Mouse (Mus musculus): ENCODE results near the gene Bak1. TPM values are rescaled to one million over a fixed set of nuclear protein-coding genes. Genes with fewer than 3 reads are reported as not detected.

Gene Bak1
- total and polyA plus RNA-seq, 3 experiments: 15.0 to 35.0 (median 16.9) TPM

GRCm38 (mm10) chr17:27018555-27019196 is 10.1 kb downstream of the Bak1 start:
- Histone ChIP-seq H3K27ac (peak overlapping the region; percentile 92), H3K36me3 (ENCODE audit: control insufficient read depth, insufficient read depth, low read length) (no peaks in the 10 kb centered on the region), H3K27me3 (ENCODE audit: control insufficient read depth, insufficient read depth, low read length) (no peaks in the 10 kb centered on the region), H3K4me1 (ENCODE audit: control insufficient read depth, insufficient read depth, low read length) (peaks cover 4% of the 10 kb centered on the region; the same call in 1 of the 2 replicates), H3K79me2 (replicated peaks; ENCODE audit: control insufficient read depth, insufficient read depth, low read length) (no peaks in the 10 kb centered on the region), H3K4me3 (peak overlapping the region; percentile 79), H3K9ac (ENCODE audit: low read depth, low read length) (peak overlapping the region; percentile 63)
- TF ChIP-seq POLR2A (IDR thresholded peaks at IDR 0.05; ENCODE audit: insufficient read depth, low read depth, low read length): no peak
- TF ChIP-seq CTCF (IDR thresholded peaks at IDR 0.05): no peak
- no peak for TF ChIP-seq EP300 (IDR thresholded peaks at IDR 0.05; ENCODE audit: insufficient read depth, low read depth, low read length)
- WGBS: 29% methylated on average over 12 of the region's 12 CpGs
- intact Hi-C loops (cut with DNase I): no loop called here
- no peak for DNase-seq

- Histone ChIP-seq H3K36me3 (ENCODE audit: control insufficient read depth, insufficient read depth, low read length) (no peaks in the 10 kb centered on the region), H3K4me3 (peak overlapping the region; percentile 79), H3K9ac (ENCODE audit: low read depth, low read length) (peak overlapping the region; percentile 63), H3K27ac (peak overlapping the region; percentile 92), H3K79me2 (replicated peaks; ENCODE audit: control insufficient read depth, insufficient read depth, low read length) (no peaks in the 10 kb centered on the region), H3K4me1 (ENCODE audit: control insufficient read depth, insufficient read depth, low read length) (peaks cover 4% of the 10 kb centered on the region; the same call in 1 of the 2 replicates), H3K27me3 (ENCODE audit: control insufficient read depth, insufficient read depth, low read length) (no peaks in the 10 kb centered on the region)
- peak; percentile 89 to 92 for DNase-seq
- intact Hi-C loops (cut with DNase I): no loop called here
- 9% methylated on average over 34 of the region's 34 CpGs for WGBS
- 0 out of 2 replicates have a peak, but pooled peaks have one; percentile 11 for TF ChIP-seq EP300 (IDR thresholded peaks at IDR 0.05; ENCODE audit: insufficient read depth, low read depth, low read length)
- TF ChIP-seq CTCF (IDR thresholded peaks at IDR 0.05): no peak
- TF ChIP-seq POLR2A (IDR thresholded peaks at IDR 0.05; ENCODE audit: insufficient read depth, low read depth, low read length): peak; percentile 75
Measured at GRCm38 (mm10) chr17:27017564-27018499, 11.0 kb downstream of the Bak1 start.

GRCm38 (mm10) chr17:27012909-27013308 is 15.9 kb downstream of the Bak1 start:
- Histone ChIP-seq H3K36me3 (ENCODE audit: control insufficient read depth, insufficient read depth, low read length) (no peaks in the 10 kb centered on the region), H3K4me1 (ENCODE audit: control insufficient read depth, insufficient read depth, low read length) (peaks cover 2% of the 10 kb centered on the region; the same call in 1 of the 2 replicates), H3K27me3 (ENCODE audit: control insufficient read depth, insufficient read depth, low read length) (no peaks in the 10 kb centered on the region), H3K4me3 (no peak overlapping the region), H3K79me2 (replicated peaks; ENCODE audit: control insufficient read depth, insufficient read depth, low read length) (no peaks in the 10 kb centered on the region), H3K27ac (no peak overlapping the region), H3K9ac (ENCODE audit: low read depth, low read length) (no peak overlapping the region)
- 41% methylated on average over 6 of the region's 6 CpGs for WGBS
- TF ChIP-seq POLR2A (IDR thresholded peaks at IDR 0.05; ENCODE audit: insufficient read depth, low read depth, low read length) (no peak), CTCF (IDR thresholded peaks at IDR 0.05) (no peak), EP300 (IDR thresholded peaks at IDR 0.05; ENCODE audit: insufficient read depth, low read depth, low read length) (no peak)
- no peak for DNase-seq
- intact Hi-C loops (cut with DNase I): no loop called here

GRCm38 (mm10) chr17:27011998-27012672 is 16.7 kb downstream of the Bak1 start:
- 49% methylated on average over 14 of the region's 14 CpGs for WGBS
- Histone ChIP-seq H3K79me2 (replicated peaks; ENCODE audit: control insufficient read depth, insufficient read depth, low read length) (no peaks in the 10 kb centered on the region), H3K27ac (no peak overlapping the region), H3K4me1 (ENCODE audit: control insufficient read depth, insufficient read depth, low read length) (no peaks in the 10 kb centered on the region), H3K27me3 (ENCODE audit: control insufficient read depth, insufficient read depth, low read length) (no peaks in the 10 kb centered on the region), H3K36me3 (ENCODE audit: control insufficient read depth, insufficient read depth, low read length) (no peaks in the 10 kb centered on the region), H3K4me3 (no peak overlapping the region), H3K9ac (ENCODE audit: low read depth, low read length) (no peak overlapping the region)
- intact Hi-C loops (cut with DNase I): no loop called here
- TF ChIP-seq EP300 (IDR thresholded peaks at IDR 0.05; ENCODE audit: insufficient read depth, low read depth, low read length): no peak
- TF ChIP-seq CTCF (IDR thresholded peaks at IDR 0.05): no peak
- TF ChIP-seq POLR2A (IDR thresholded peaks at IDR 0.05; ENCODE audit: insufficient read depth, low read depth, low read length): no peak
- peak in 1 of 2 experiments; percentile 49 for DNase-seq

- Histone ChIP-seq H3K4me1 (ENCODE audit: control insufficient read depth, insufficient read depth, low read length) (no peaks in the 10 kb centered on the region), H3K4me3 (no peak overlapping the region), H3K79me2 (replicated peaks; ENCODE audit: control insufficient read depth, insufficient read depth, low read length) (no peaks in the 10 kb centered on the region), H3K27me3 (ENCODE audit: control insufficient read depth, insufficient read depth, low read length) (no peaks in the 10 kb centered on the region), H3K36me3 (ENCODE audit: control insufficient read depth, insufficient read depth, low read length) (no peaks in the 10 kb centered on the region), H3K27ac (no peak overlapping the region), H3K9ac (ENCODE audit: low read depth, low read length) (no peak overlapping the region)
- 86% methylated on average over 10 of the region's 10 CpGs for WGBS
- no peak for DNase-seq
- no peak for TF ChIP-seq POLR2A (IDR thresholded peaks at IDR 0.05; ENCODE audit: insufficient read depth, low read depth, low read length)
- TF ChIP-seq EP300 (IDR thresholded peaks at IDR 0.05; ENCODE audit: insufficient read depth, low read depth, low read length): no peak
- TF ChIP-seq CTCF (IDR thresholded peaks at IDR 0.05): no peak
- intact Hi-C loops (cut with DNase I): no loop called here
Measured at GRCm38 (mm10) chr17:27011167-27011566, 17.6 kb downstream of the Bak1 start.

Measured in heart, adult 2 months (tissue).